Mouse (Mus musculus): ENCODE results near the gene N4bp3. TPM values are rescaled to one million over a fixed set of nuclear protein-coding genes. Genes with fewer than 3 reads are reported as not detected.
"Not testable (repeated sequence)": the region's sequence is repeated elsewhere in the genome, so short reads cannot be mapped to it uniquely, and the experiment has no call there.

N4bp3 gene
- polyA plus RNA-seq, 1 experiment from 2014 or later = 20.7 TPM

GRCm38 (mm10) chr11:51625187-51625820, 25.3 kb downstream of the N4bp3 start:
- Histone ChIP-seq H3K9me3 (replicated peaks; ENCODE audit: control insufficient read depth, low read length) (no peaks in the 10 kb centered on the region), H3K4me1 (ENCODE audit: control insufficient read depth, insufficient read depth, low read length) (peaks cover 10% of the 10 kb centered on the region), H3K27me3 (ENCODE audit: control insufficient read depth, insufficient read depth, low read length) (no peaks in the 10 kb centered on the region), H3K27ac (ENCODE audit: low read length) (no peak overlapping the region), H3K36me3 (ENCODE audit: control insufficient read depth, insufficient read depth, low read length) (peaks cover 27% of the 10 kb centered on the region), H3K4me2 (ENCODE audit: low read depth, low read length) (no peak overlapping the region), H3K4me3 (replicated peaks; ENCODE audit: low read length) (no peak overlapping the region), H3K9ac (ENCODE audit: low read length) (no peak overlapping the region)
- whole genome bisulfite sequencing = 78% methylated on average over 5 of the region's 5 CpGs
- ATAC-seq (ENCODE audit: insufficient read depth, low FRiP score) = no peak

- H3K9me3 ChIP-seq (replicated peaks; ENCODE audit: control insufficient read depth, low read length) = no peaks in the 10 kb centered on the region
- no peak overlapping the region for H3K9ac ChIP-seq (ENCODE audit: low read length)
- 88% methylated on average over 7 of the region's 7 CpGs for WGBS
- peaks cover 27% of the 10 kb centered on the region for H3K36me3 ChIP-seq (ENCODE audit: control insufficient read depth, insufficient read depth, low read length)
- H3K27me3 ChIP-seq (ENCODE audit: control insufficient read depth, insufficient read depth, low read length) = no peaks in the 10 kb centered on the region
- H3K4me3 ChIP-seq (replicated peaks; ENCODE audit: low read length) = no peak overlapping the region
- H3K4me1 ChIP-seq (ENCODE audit: control insufficient read depth, insufficient read depth, low read length) = peaks cover 13% of the 10 kb centered on the region
- no peak overlapping the region for H3K27ac ChIP-seq (ENCODE audit: low read length)
- H3K4me2 ChIP-seq (ENCODE audit: low read depth, low read length) = no peak overlapping the region
- ATAC-seq (ENCODE audit: insufficient read depth, low FRiP score) = no peak
These were observed 27.6 kb downstream of the N4bp3 start for GRCm38 (mm10) chr11:51622971-51623491.

- no peak for ATAC-seq (ENCODE audit: insufficient read depth, low FRiP score)
- WGBS = 93% methylated on average over 2 of the region's 2 CpGs
- Histone ChIP-seq H3K4me1 (ENCODE audit: control insufficient read depth, insufficient read depth, low read length) (peaks cover 13% of the 10 kb centered on the region), H3K27ac (ENCODE audit: low read length) (no peak overlapping the region), H3K27me3 (ENCODE audit: control insufficient read depth, insufficient read depth, low read length) (no peaks in the 10 kb centered on the region), H3K4me3 (replicated peaks; ENCODE audit: low read length) (no peak overlapping the region), H3K9ac (ENCODE audit: low read length) (no peak overlapping the region), H3K36me3 (ENCODE audit: control insufficient read depth, insufficient read depth, low read length) (peaks cover 27% of the 10 kb centered on the region), H3K4me2 (ENCODE audit: low read depth, low read length) (no peak overlapping the region), H3K9me3 (replicated peaks; ENCODE audit: control insufficient read depth, low read length) (no peaks in the 10 kb centered on the region)
These were observed 28.9 kb downstream of the N4bp3 start for GRCm38 (mm10) chr11:51621776-51622175.

GRCm38 (mm10) chr11:51620084-51620483, 30.6 kb downstream of the N4bp3 start:
- Histone ChIP-seq H3K4me1 (ENCODE audit: control insufficient read depth, insufficient read depth, low read length) (peaks cover 15% of the 10 kb centered on the region), H3K27me3 (ENCODE audit: control insufficient read depth, insufficient read depth, low read length) (no peaks in the 10 kb centered on the region), H3K4me3 (replicated peaks; ENCODE audit: low read length) (peak overlapping the region; percentile 93), H3K9ac (ENCODE audit: low read length) (peak overlapping the region; percentile 80), H3K27ac (ENCODE audit: low read length) (peak overlapping the region; percentile 46; the same call in 1 of the 2 replicates), H3K9me3 (replicated peaks; ENCODE audit: control insufficient read depth, low read length) (no peaks in the 10 kb centered on the region), H3K36me3 (ENCODE audit: control insufficient read depth, insufficient read depth, low read length) (peaks cover 15% of the 10 kb centered on the region), H3K4me2 (ENCODE audit: low read depth, low read length) (peak overlapping the region; percentile 86)
- ATAC-seq (ENCODE audit: insufficient read depth, low FRiP score) = no peak
- WGBS = under 1% methylated on average over 11 of the region's 11 CpGs

GRCm38 (mm10) chr11:51619409-51620060, 31.1 kb downstream of the N4bp3 start, which contains the start of gene Nhp2:
Gene Nhp2, plus strand, starts transcription at chr11:51619735.
- peak; percentile 93 for ATAC-seq (ENCODE audit: insufficient read depth, low FRiP score)
- Histone ChIP-seq H3K27me3 (ENCODE audit: control insufficient read depth, insufficient read depth, low read length) (no peaks in the 10 kb centered on the region), H3K9ac (ENCODE audit: low read length) (peak within 1 kb of the TSS; percentile 80), H3K36me3 (ENCODE audit: control insufficient read depth, insufficient read depth, low read length) (peaks cover 10% of the 10 kb centered on the region), H3K9me3 (replicated peaks; ENCODE audit: control insufficient read depth, low read length) (no peaks in the 10 kb centered on the region), H3K4me3 (replicated peaks; ENCODE audit: low read length) (peak within 1 kb of the TSS; percentile 93), H3K4me2 (ENCODE audit: low read depth, low read length) (peak within 1 kb of the TSS; percentile 86), H3K27ac (ENCODE audit: low read length) (peak within 1 kb of the TSS; percentile 46; the same call in 1 of the 2 replicates), H3K4me1 (ENCODE audit: control insufficient read depth, insufficient read depth, low read length) (peaks cover 20% of the 10 kb centered on the region)
- under 1% methylated on average over 51 of the region's 51 CpGs for WGBS

GRCm38 (mm10) chr11:51618894-51619408, 31.7 kb downstream of the N4bp3 start:
- Histone ChIP-seq H3K9me3 (replicated peaks; ENCODE audit: control insufficient read depth, low read length) (no peaks in the 10 kb centered on the region), H3K27ac (ENCODE audit: low read length) (no peak overlapping the region), H3K27me3 (ENCODE audit: control insufficient read depth, insufficient read depth, low read length) (no peaks in the 10 kb centered on the region), H3K4me1 (ENCODE audit: control insufficient read depth, insufficient read depth, low read length) (peaks cover 24% of the 10 kb centered on the region), H3K9ac (ENCODE audit: low read length) (peak overlapping the region; percentile 48; the same call in 1 of the 2 replicates), H3K36me3 (ENCODE audit: control insufficient read depth, insufficient read depth, low read length) (peaks cover 7% of the 10 kb centered on the region), H3K4me2 (ENCODE audit: low read depth, low read length) (peak overlapping the region; percentile 86), H3K4me3 (replicated peaks; ENCODE audit: low read length) (peak overlapping the region; percentile 93)
- 41% methylated on average over 8 of the region's 8 CpGs for WGBS
- peak; percentile 10; the same call in 1 of the 2 replicates for ATAC-seq (ENCODE audit: insufficient read depth, low FRiP score)

GRCm38 (mm10) chr11:51617693-51618092, 32.9 kb downstream of the N4bp3 start:
- no peak overlapping the region for H3K4me2 ChIP-seq (ENCODE audit: low read depth, low read length)
- WGBS = 2% methylated on average over 4 of the region's 4 CpGs
- no peaks in the 10 kb centered on the region for H3K27me3 ChIP-seq (ENCODE audit: control insufficient read depth, insufficient read depth, low read length)
- no peaks in the 10 kb centered on the region for H3K9me3 ChIP-seq (replicated peaks; ENCODE audit: control insufficient read depth, low read length)
- no peak for ATAC-seq (ENCODE audit: insufficient read depth, low FRiP score)
- H3K36me3 ChIP-seq (ENCODE audit: control insufficient read depth, insufficient read depth, low read length) = peaks cover 2% of the 10 kb centered on the region; the same call in 1 of the 2 replicates
- H3K4me3 ChIP-seq (replicated peaks; ENCODE audit: low read length) = no peak overlapping the region
- H3K27ac ChIP-seq (ENCODE audit: low read length) = no peak overlapping the region
- peaks cover 24% of the 10 kb centered on the region for H3K4me1 ChIP-seq (ENCODE audit: control insufficient read depth, insufficient read depth, low read length)
- H3K9ac ChIP-seq (ENCODE audit: low read length) = no peak overlapping the region

GRCm38 (mm10) chr11:51616113-51616512, 34.5 kb downstream of the N4bp3 start:
- WGBS = 87% methylated on average over 7 of the region's 7 CpGs
- ATAC-seq (ENCODE audit: insufficient read depth, low FRiP score); H3K36me3 ChIP-seq (ENCODE audit: control insufficient read depth, insufficient read depth, low read length); H3K27me3 ChIP-seq (ENCODE audit: control insufficient read depth, insufficient read depth, low read length); H3K9me3 ChIP-seq (replicated peaks; ENCODE audit: control insufficient read depth, low read length): not testable (repeated sequence)
- Histone ChIP-seq H3K4me3 (replicated peaks; ENCODE audit: low read length) (peak overlapping the region; percentile 42), H3K27ac (ENCODE audit: low read length) (peak overlapping the region; percentile 97), H3K9ac (ENCODE audit: low read length) (peak overlapping the region; percentile 71), H3K4me1 (ENCODE audit: control insufficient read depth, insufficient read depth, low read length) (peaks cover 22% of the 10 kb centered on the region), H3K4me2 (ENCODE audit: low read depth, low read length) (peak overlapping the region; percentile 68)

GRCm38 (mm10) chr11:51615601-51616000, 35.0 kb downstream of the N4bp3 start:
- Histone ChIP-seq H3K4me1 (ENCODE audit: control insufficient read depth, insufficient read depth, low read length) (peaks cover 17% of the 10 kb centered on the region), H3K36me3 (ENCODE audit: control insufficient read depth, insufficient read depth, low read length) (no peaks in the 10 kb centered on the region), H3K27me3 (ENCODE audit: control insufficient read depth, insufficient read depth, low read length) (no peaks in the 10 kb centered on the region), H3K9me3 (replicated peaks; ENCODE audit: control insufficient read depth, low read length) (no peaks in the 10 kb centered on the region), H3K9ac (ENCODE audit: low read length) (peak overlapping the region; percentile 71), H3K27ac (ENCODE audit: low read length) (peak overlapping the region; percentile 97), H3K4me2 (ENCODE audit: low read depth, low read length) (peak overlapping the region; percentile 68), H3K4me3 (replicated peaks; ENCODE audit: low read length) (peak overlapping the region; percentile 42)
- peak; percentile 85 for ATAC-seq (ENCODE audit: insufficient read depth, low FRiP score)
- 4% methylated on average over 14 of the region's 14 CpGs for WGBS

Data from stomach, embryonic 16.5 days (tissue).